Mouse (Mus musculus): ENCODE results near the gene Slc15a2. TPM values are rescaled to one million over a fixed set of nuclear protein-coding genes. Genes with fewer than 3 reads are reported as not detected.

The Slc15a2 gene
- polyA plus RNA-seq, 1 experiment from 2014 or later: 12.9 TPM

GRCm38 (mm10) chr16:36720194-36721055, 64.3 kb downstream of the Slc15a2 start:
- H3K4me2 ChIP-seq (replicated peaks; ENCODE audit: low read depth): no peak overlapping the region
- H3K9me3 ChIP-seq (ENCODE audit: control insufficient read depth): no peaks in the 10 kb centered on the region
- no peaks in the 10 kb centered on the region for H3K27me3 ChIP-seq (replicated peaks; ENCODE audit: control insufficient read depth, insufficient read depth, low read length)
- H3K36me3 ChIP-seq (ENCODE audit: control insufficient read depth, insufficient read depth): no peaks in the 10 kb centered on the region
- peak; percentile 55 for TF ChIP-seq CTCF (IDR thresholded peaks at IDR 0.05; ENCODE audit: low read depth)
- no peaks in the 10 kb centered on the region for H3K4me1 ChIP-seq (replicated peaks; ENCODE audit: control insufficient read depth, insufficient read depth, low read length)
- no peak overlapping the region for H3K27ac ChIP-seq (ENCODE audit: low read depth, low read length)
- no peak overlapping the region for H3K9ac ChIP-seq (ENCODE audit: low read depth, low read length)
- no peak overlapping the region for H3K4me3 ChIP-seq (ENCODE audit: low read depth, low read length)
- ATAC-seq: no peak
- WGBS: 72% methylated on average over 13 of the region's 13 CpGs

- Histone ChIP-seq H3K27ac (ENCODE audit: low read depth, low read length) (no peak overlapping the region), H3K4me1 (replicated peaks; ENCODE audit: control insufficient read depth, insufficient read depth, low read length) (no peaks in the 10 kb centered on the region), H3K27me3 (replicated peaks; ENCODE audit: control insufficient read depth, insufficient read depth, low read length) (no peaks in the 10 kb centered on the region), H3K4me3 (ENCODE audit: low read depth, low read length) (no peak overlapping the region), H3K9me3 (ENCODE audit: control insufficient read depth) (no peaks in the 10 kb centered on the region), H3K36me3 (ENCODE audit: control insufficient read depth, insufficient read depth) (no peaks in the 10 kb centered on the region), H3K4me2 (replicated peaks; ENCODE audit: low read depth) (no peak overlapping the region), H3K9ac (ENCODE audit: low read depth, low read length) (no peak overlapping the region)
- ATAC-seq: no peak
- no peak for TF ChIP-seq CTCF (IDR thresholded peaks at IDR 0.05; ENCODE audit: low read depth)
Measured at GRCm38 (mm10) chr16:36718637-36719036, 66.1 kb downstream of the Slc15a2 start.

GRCm38 (mm10) chr16:36717481-36717880, 67.3 kb downstream of the Slc15a2 start:
- no peaks in the 10 kb centered on the region for H3K36me3 ChIP-seq (ENCODE audit: control insufficient read depth, insufficient read depth)
- H3K9ac ChIP-seq (ENCODE audit: low read depth, low read length): no peak overlapping the region
- no peak for TF ChIP-seq CTCF (IDR thresholded peaks at IDR 0.05; ENCODE audit: low read depth)
- no peak overlapping the region for H3K27ac ChIP-seq (ENCODE audit: low read depth, low read length)
- ATAC-seq: no peak
- H3K4me3 ChIP-seq (ENCODE audit: low read depth, low read length): no peak overlapping the region
- WGBS: 82% methylated on average over 4 of the region's 4 CpGs
- no peaks in the 10 kb centered on the region for H3K4me1 ChIP-seq (replicated peaks; ENCODE audit: control insufficient read depth, insufficient read depth, low read length)
- H3K9me3 ChIP-seq (ENCODE audit: control insufficient read depth): no peaks in the 10 kb centered on the region
- no peaks in the 10 kb centered on the region for H3K27me3 ChIP-seq (replicated peaks; ENCODE audit: control insufficient read depth, insufficient read depth, low read length)
- no peak overlapping the region for H3K4me2 ChIP-seq (replicated peaks; ENCODE audit: low read depth)

- Histone ChIP-seq H3K27ac (ENCODE audit: low read depth, low read length) (no peak overlapping the region), H3K4me1 (replicated peaks; ENCODE audit: control insufficient read depth, insufficient read depth, low read length) (no peaks in the 10 kb centered on the region), H3K9ac (ENCODE audit: low read depth, low read length) (no peak overlapping the region), H3K4me3 (ENCODE audit: low read depth, low read length) (no peak overlapping the region), H3K36me3 (ENCODE audit: control insufficient read depth, insufficient read depth) (no peaks in the 10 kb centered on the region), H3K9me3 (ENCODE audit: control insufficient read depth) (no peaks in the 10 kb centered on the region), H3K27me3 (replicated peaks; ENCODE audit: control insufficient read depth, insufficient read depth, low read length) (no peaks in the 10 kb centered on the region), H3K4me2 (replicated peaks; ENCODE audit: low read depth) (no peak overlapping the region)
- ATAC-seq: no peak
- WGBS: 87% methylated on average over 12 of the region's 12 CpGs
- no peak for TF ChIP-seq CTCF (IDR thresholded peaks at IDR 0.05; ENCODE audit: low read depth)
Measured at GRCm38 (mm10) chr16:36711760-36712159, 73.0 kb downstream of the Slc15a2 start.

GRCm38 (mm10) chr16:36710794-36711193, 74.0 kb downstream of the Slc15a2 start:
- Histone ChIP-seq H3K4me2 (replicated peaks; ENCODE audit: low read depth) (no peak overlapping the region), H3K4me3 (ENCODE audit: low read depth, low read length) (no peak overlapping the region), H3K4me1 (replicated peaks; ENCODE audit: control insufficient read depth, insufficient read depth, low read length) (no peaks in the 10 kb centered on the region), H3K9me3 (ENCODE audit: control insufficient read depth) (no peaks in the 10 kb centered on the region), H3K27ac (ENCODE audit: low read depth, low read length) (no peak overlapping the region), H3K27me3 (replicated peaks; ENCODE audit: control insufficient read depth, insufficient read depth, low read length) (no peaks in the 10 kb centered on the region), H3K36me3 (ENCODE audit: control insufficient read depth, insufficient read depth) (no peaks in the 10 kb centered on the region), H3K9ac (ENCODE audit: low read depth, low read length) (no peak overlapping the region)
- ATAC-seq: no peak
- WGBS: 99% methylated on average over 2 of the region's 2 CpGs
- peak; percentile 53 for TF ChIP-seq CTCF (IDR thresholded peaks at IDR 0.05; ENCODE audit: low read depth)

- whole genome bisulfite sequencing: 90% methylated on average over 17 of the region's 17 CpGs
- no peak overlapping the region for H3K4me3 ChIP-seq (ENCODE audit: low read depth, low read length)
- no peak for TF ChIP-seq CTCF (IDR thresholded peaks at IDR 0.05; ENCODE audit: low read depth)
Measured at GRCm38 (mm10) chr16:36709405-36709804, 75.4 kb downstream of the Slc15a2 start.

More at GRCm38 (mm10) chr16:36709405-36709804, 75.4 kb downstream of the Slc15a2 start:
- Histone ChIP-seq H3K27me3 (replicated peaks; ENCODE audit: control insufficient read depth, insufficient read depth, low read length) (no peaks in the 10 kb centered on the region), H3K27ac (ENCODE audit: low read depth, low read length) (no peak overlapping the region), H3K9me3 (ENCODE audit: control insufficient read depth) (no peaks in the 10 kb centered on the region), H3K36me3 (ENCODE audit: control insufficient read depth, insufficient read depth) (no peaks in the 10 kb centered on the region), H3K4me1 (replicated peaks; ENCODE audit: control insufficient read depth, insufficient read depth, low read length) (no peaks in the 10 kb centered on the region), H3K9ac (ENCODE audit: low read depth, low read length) (no peak overlapping the region), H3K4me2 (replicated peaks; ENCODE audit: low read depth) (no peak overlapping the region)
- ATAC-seq: no peak
